Mouse (Mus musculus) liver, embryonic 14.5 days (tissue): Measurements from ENCODE around the gene Klhl10.

Experiments used
- CTCF ChIP-seq: IDR thresholded peaks from 2 replicates; pipeline ENCODE4 v1.5.1; 2016; ENCODE audit warnings: antibody characterized with exemption, low read depth, control low read depth
- EP300 ChIP-seq: IDR thresholded peaks from 2 replicates; pipeline ENCODE4 v1.6.1; 2016; ENCODE audit warnings: antibody characterized with exemption, low read depth

GRCm38 (mm10) chr11:100399727-100400538 lies 41.8 kb upstream of the Klhl10 start:
- TF ChIP-seq CTCF: no peak
- no peak for TF ChIP-seq EP300
